In the genomic region with DNA sequence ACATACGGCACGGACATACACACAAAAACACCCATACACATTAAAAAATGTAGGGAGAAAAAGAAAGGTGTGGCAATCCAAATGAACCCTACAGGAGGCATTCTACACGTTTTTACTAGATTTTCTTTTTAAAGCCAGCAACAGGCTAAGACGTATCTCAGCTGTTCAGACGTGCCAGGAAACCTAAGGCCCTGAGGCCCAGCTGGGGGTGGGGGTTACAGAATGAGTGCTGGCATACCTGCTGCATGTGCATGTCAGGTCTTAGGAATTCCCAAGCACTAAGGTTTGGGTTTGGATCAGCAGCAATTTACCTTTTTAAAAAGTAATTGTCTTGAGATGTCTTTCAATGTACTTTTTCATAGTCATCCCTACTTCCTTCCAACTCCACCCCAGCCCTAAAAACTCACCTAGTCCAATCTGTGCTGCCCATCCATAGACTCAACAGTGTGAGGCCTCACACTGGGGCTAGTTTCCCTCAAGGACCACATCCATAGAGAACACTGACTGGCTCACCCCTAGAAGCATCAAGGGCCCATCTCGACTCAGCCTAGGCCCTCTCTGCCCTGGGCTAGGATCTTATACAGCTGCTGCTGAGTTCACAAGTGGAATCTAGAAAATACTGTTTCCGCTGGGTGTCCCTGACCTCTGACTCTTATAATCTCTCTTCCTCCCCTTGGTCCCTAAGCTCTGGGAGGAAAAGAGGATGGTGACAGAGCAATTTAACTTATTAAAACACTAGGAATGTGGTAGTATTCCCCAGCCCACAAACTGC, we compare ENCODE assay signal across 9 mouse cellular contexts. TPM values are rescaled to one million over a fixed set of nuclear protein-coding genes. Genes with fewer than 3 reads are reported as not detected.
DNase-seq lines count a peak whose midpoint lies in the region; ATAC-seq and TF ChIP-seq lines count a peak whose summit lies in the region.
"Had no signal": no experiment of that assay in that cellular context is flagged by ENCODE, and none has a peak within 500 bp of the region (broad histone marks: within the 10 kb centered on the region; RNA-seq: fewer than 3 reads in every experiment).

No protein-coding gene starts in this region.

- intact Hi-C loops in heart, postnatal 25 days (cut with DNase I) = loop anchor here (2.0 kb wide), 1 partner anchor 15 kb away; no protein-coding TSS in a partner anchor

- peak overlapping the region; percentile 100 for H3K9ac ChIP-seq in heart, embryonic 14.5 days (ENCODE audit: low read length)
- 0 out of 2 replicates have a peak overlapping the region, but pooled peaks have one; percentile 19 for H3K9ac ChIP-seq in hindbrain, postnatal 0 days (replicated peaks; ENCODE audit: low read length)
- H3K9ac ChIP-seq in midbrain, embryonic 15.5 days = 0 out of 2 replicates have a peak overlapping the region, but pooled peaks have one; percentile 23

- WGBS in heart, embryonic 14.5 days = 46% methylated on average over 7 of the region's 7 CpGs
- WGBS in embryonic facial prominence, embryonic 10.5 days = 65% methylated on average over 7 of the region's 7 CpGs
- WGBS in hindbrain, postnatal 0 days = 68% methylated on average over 7 of the region's 7 CpGs
- 65% methylated on average over 7 of the region's 7 CpGs for WGBS in midbrain, embryonic 15.5 days

- H3K9me3 ChIP-seq in heart, embryonic 14.5 days (ENCODE audit: control insufficient read depth, low read length) = no peaks in the 10 kb centered on the region
- no peaks in the 10 kb centered on the region for H3K9me3 ChIP-seq in embryonic facial prominence, embryonic 10.5 days
- H3K9me3 ChIP-seq in hindbrain, postnatal 0 days (ENCODE audit: low read length) = no peaks in the 10 kb centered on the region
- H3K9me3 ChIP-seq in midbrain, embryonic 15.5 days = no peaks in the 10 kb centered on the region

- H3K36me3 ChIP-seq in heart, embryonic 14.5 days (ENCODE audit: control insufficient read depth, insufficient read depth, low read length) = 0 out of 2 replicates have a peak, but pooled peaks cover 3% of the 10 kb centered on the region
- peaks cover 24% of the 10 kb centered on the region for H3K36me3 ChIP-seq in embryonic facial prominence, embryonic 10.5 days (replicated peaks)
- H3K36me3 ChIP-seq in hindbrain, postnatal 0 days (ENCODE audit: insufficient read depth, low read length) = no peaks in the 10 kb centered on the region
- no peaks in the 10 kb centered on the region for H3K36me3 ChIP-seq in midbrain, embryonic 15.5 days (replicated peaks)

- H3K27ac ChIP-seq in heart, embryonic 14.5 days (replicated peaks in 1 of 2; ENCODE audit: control insufficient read depth in 1 of 2, insufficient read depth in 1 of 2, low read depth in 2 of 2, low read length in 2 of 2) = 0 out of 4 replicates have a peak overlapping the region, but pooled peaks of 1 of the 2 experiments have one; percentile 100
- H3K27ac ChIP-seq in embryonic facial prominence, embryonic 10.5 days (replicated peaks) = 0 out of 2 replicates have a peak overlapping the region, but pooled peaks have one; percentile 100
- no peak overlapping the region for H3K27ac ChIP-seq in hindbrain, postnatal 0 days
- H3K27ac ChIP-seq in midbrain, embryonic 15.5 days = no peak overlapping the region

- ATAC-seq in heart, embryonic 14.5 days (ENCODE audit: insufficient number of reproducible peaks, insufficient read depth, low FRiP score, low read depth) = no peak
- no peak for ATAC-seq in hindbrain, postnatal 0 days
- ATAC-seq in midbrain, embryonic 15.5 days (replicated peaks) = no peak

- DNase-seq in heart, postnatal 25 days (ENCODE audit: low spot score) = no peak
- DNase-seq in embryonic facial prominence, embryonic 10.5 days (ENCODE audit: low spot score) = no peak
- DNase-seq in hindbrain, postnatal 0 days (ENCODE audit: low spot score) = no peak
- DNase-seq in cerebellum, adult 18-20 months = no peak
- no peak for DNase-seq in yolk sac, embryonic 10.5 days (ENCODE audit: low spot score)
- no peak for DNase-seq in left cerebral cortex, adult 8-10 months (ENCODE audit: low spot score in 2 of 2)
- DNase-seq: cerebellum, adult 9-11 months had no signal

- H3K27me3 ChIP-seq in heart, embryonic 14.5 days (ENCODE audit: control insufficient read depth, insufficient read depth, low read length) = no peaks in the 10 kb centered on the region
- no peaks in the 10 kb centered on the region for H3K27me3 ChIP-seq in embryonic facial prominence, embryonic 10.5 days (replicated peaks; ENCODE audit: low read depth, poor library complexity, severe bottlenecking)
- no peaks in the 10 kb centered on the region for H3K27me3 ChIP-seq in hindbrain, postnatal 0 days (ENCODE audit: insufficient read depth, low read length)
- no peaks in the 10 kb centered on the region for H3K27me3 ChIP-seq in midbrain, embryonic 15.5 days (replicated peaks)

- H3K4me2 ChIP-seq in heart, embryonic 14.5 days (ENCODE audit: low read length) = peak overlapping the region; percentile 88
- peak overlapping the region; percentile 64 for H3K4me2 ChIP-seq in hindbrain, postnatal 0 days (ENCODE audit: low read depth, low read length)
- H3K4me2 ChIP-seq in midbrain, embryonic 15.5 days = peak overlapping the region; percentile 88

- TF ChIP-seq CTCF in hindbrain, postnatal 0 days (IDR thresholded peaks at IDR 0.05; ENCODE audit: low read depth) = no peak

- peak overlapping the region; percentile 73 to 87; a peak in 3 of 4 replicates for H3K4me3 ChIP-seq in heart, embryonic 14.5 days (ENCODE audit: control insufficient read depth in 1 of 2, insufficient read depth in 1 of 2, low read depth in 1 of 2, low read length in 2 of 2)
- H3K4me3 ChIP-seq in embryonic facial prominence, embryonic 10.5 days = peak overlapping the region; percentile 94
- H3K4me3 ChIP-seq in hindbrain, postnatal 0 days (ENCODE audit: low read length) = peak overlapping the region; percentile 96; the same call in 1 of the 2 replicates
- H3K4me3 ChIP-seq in midbrain, embryonic 15.5 days = peak overlapping the region; percentile 93

- H3K4me1 ChIP-seq in heart, embryonic 14.5 days (ENCODE audit: control insufficient read depth in 2 of 2, insufficient read depth in 2 of 2, low read length in 2 of 2) = peaks cover 15 to 39% of the 10 kb centered on the region in 2 experiments
- H3K4me1 ChIP-seq in embryonic facial prominence, embryonic 10.5 days = peaks cover 31% of the 10 kb centered on the region
- peaks cover 19% of the 10 kb centered on the region for H3K4me1 ChIP-seq in hindbrain, postnatal 0 days (ENCODE audit: insufficient read depth, low read length)
- H3K4me1 ChIP-seq in midbrain, embryonic 15.5 days = peaks cover 30% of the 10 kb centered on the region

RNA-seq across cellular contexts. Expression of a gene that starts 2.2 kb away (rescaled TPM):
- 407 and 410 TPM in 2 replicates for polyA plus RNA-seq in heart, embryonic 14.5 days (2014; fragmentation: Nextera tagmentation; extraction: Ambion mirVana)
- total RNA-seq in heart, postnatal 25 days (2021) = 100 to 1,000 TPM; 215 to 235 TPM
- polyA plus RNA-seq in embryonic facial prominence, embryonic 10.5 days (2016; fragmentation: Nextera tagmentation; extraction: Ambion mirVana) = 400 and 407 TPM in 2 replicates
- total RNA-seq in hindbrain, postnatal 0 days (2014; rRNA removed) = 143 and 148 TPM in 2 replicates
- 412 and 436 TPM in 2 replicates for polyA plus RNA-seq in hindbrain, postnatal 0 days (2015; fragmentation: Nextera tagmentation; extraction: Ambion mirVana)
- 389 and 397 TPM in 2 replicates for polyA plus RNA-seq in midbrain, embryonic 15.5 days (2015; fragmentation: Nextera tagmentation; extraction: Ambion mirVana)
- 100 to 1,000 TPM; 369 to 406 (median 382) TPM for total RNA-seq in left cerebral cortex, adult 8-10 months (2022)

Comparison
In these comparisons a context has a peak if more than half of its experiments do, and no peak if none do; other contexts are left out.
1. H3K9ac ChIP-seq: peak in every context shown above with its lines; median percentile 100 in heart, embryonic 14.5 days; 23 in midbrain, embryonic 15.5 days; 19 in hindbrain, postnatal 0 days.